Mouse (Mus musculus): ENCODE results near the gene Rbm11. TPM values are rescaled to one million over a fixed set of nuclear protein-coding genes. Genes with fewer than 3 reads are reported as not detected.

Gene Rbm11
- total RNA-seq (2021): 1 to 10 TPM; 5.5 to 6.1 TPM

DNA sequence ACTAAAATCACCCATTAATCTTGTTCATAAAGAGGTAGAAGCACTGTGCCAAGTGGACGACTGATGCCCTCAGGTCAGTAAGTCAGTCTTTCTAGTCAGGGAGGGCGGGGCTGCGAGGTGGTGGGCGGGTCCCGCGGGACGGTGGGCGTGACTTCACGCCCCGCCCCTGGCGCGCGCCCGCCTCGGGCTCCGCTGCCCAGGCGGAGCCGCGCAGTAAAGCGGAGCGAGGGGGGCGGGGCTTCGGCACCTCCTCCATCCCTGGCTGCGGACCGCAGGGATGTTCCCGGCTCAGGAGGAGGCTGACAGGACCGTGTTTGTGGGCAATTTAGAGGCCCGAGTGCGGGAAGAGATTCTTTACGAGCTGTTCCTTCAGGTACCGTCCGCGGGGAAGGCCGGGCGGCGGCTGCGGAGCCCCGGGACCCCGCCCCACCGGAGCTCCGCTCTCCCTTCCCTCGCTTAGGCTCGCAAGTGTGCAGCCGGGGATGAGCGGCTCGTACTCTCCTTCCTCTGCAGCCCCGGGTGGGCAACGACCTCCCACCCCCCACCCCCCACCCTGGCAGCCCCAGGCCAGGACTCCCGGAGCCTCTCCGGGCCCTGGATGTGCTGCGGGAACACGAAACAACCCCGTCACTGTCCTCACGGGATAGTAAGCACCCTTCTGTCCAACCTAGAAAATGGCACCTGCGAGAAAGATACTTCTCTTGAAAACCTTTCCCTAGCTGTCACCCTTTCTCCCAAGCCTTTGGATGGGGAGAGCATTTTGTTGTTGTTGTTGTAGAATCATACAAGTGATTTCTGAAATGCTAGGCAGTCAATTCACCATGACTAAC is at the start of gene Rbm11:
Gene Rbm11, plus strand, starts transcription at position 174 of the 830 bp plus-strand sequence.
- peak; percentile 86 for DNase-seq
- intact Hi-C loops (cut with DNase I): no loop called here

DNA sequence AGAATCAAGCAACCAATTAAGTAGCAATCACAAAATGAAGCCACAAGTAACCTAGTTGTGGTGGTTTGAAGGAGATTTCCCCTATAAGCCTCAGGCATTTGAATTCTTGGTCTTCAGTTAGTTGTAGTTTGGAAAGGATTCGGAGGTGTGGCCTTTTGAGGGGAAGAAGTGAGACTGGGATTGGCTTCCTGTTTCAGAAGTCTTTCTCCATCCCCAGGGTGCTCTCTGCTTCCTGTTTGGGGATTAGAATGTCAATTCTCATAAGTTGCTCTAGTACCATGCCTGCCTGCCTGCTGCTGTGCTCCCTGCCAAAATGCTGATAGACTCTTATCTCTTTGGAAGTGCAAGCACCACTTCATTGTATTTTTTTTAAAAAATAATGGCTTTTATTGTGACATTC is 47.3 kb upstream of the Rbm11 start:
- DNase-seq: no peak

DNA sequence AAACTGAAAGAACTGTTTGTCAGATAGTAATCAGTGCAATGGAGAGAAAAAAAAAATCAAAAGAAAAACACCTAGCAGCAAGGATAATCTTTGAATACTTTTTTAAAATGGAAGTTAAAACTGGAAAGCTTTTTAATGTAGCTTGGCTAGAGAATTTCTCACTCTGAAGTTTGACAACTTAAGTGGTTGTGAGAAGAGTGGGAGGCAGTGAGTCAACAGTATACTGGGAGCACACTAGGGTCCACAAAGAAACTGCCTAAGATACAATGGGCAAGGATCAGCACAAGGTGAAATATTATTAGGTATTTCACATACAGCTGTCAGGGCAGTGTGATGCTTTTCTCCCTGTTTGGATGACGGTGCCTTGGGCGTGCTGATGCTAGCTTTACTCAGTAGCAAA is 29.7 kb upstream of the Rbm11 start:
- no peak for DNase-seq
- intact Hi-C loops (cut with DNase I): no loop called here

More for the DNA sequence above, 47.3 kb upstream of the Rbm11 start:
- intact Hi-C loops (cut with DNase I): no loop called here

DNA sequence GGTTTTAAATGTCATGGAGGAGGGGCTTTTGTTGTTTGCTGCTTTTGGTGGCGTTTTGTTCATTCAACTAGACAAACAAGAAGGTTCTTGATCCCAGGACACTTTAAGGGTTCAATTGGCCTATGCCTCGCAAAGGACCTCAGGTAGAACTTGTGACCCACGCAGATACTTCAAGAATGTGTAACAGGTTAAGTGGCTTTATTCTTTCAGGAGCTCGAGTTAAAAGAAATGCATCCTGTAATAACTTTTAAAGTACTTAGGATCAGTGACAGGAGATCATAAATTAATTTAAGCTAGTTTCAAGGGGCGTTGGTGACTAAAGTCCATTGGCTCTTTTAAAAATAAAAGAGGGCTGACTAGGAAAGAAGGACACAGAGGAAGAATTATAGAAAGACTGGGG is 10.4 kb upstream of the Rbm11 start:
- no peak for DNase-seq
- intact Hi-C loops (cut with DNase I): no loop called here

DNA sequence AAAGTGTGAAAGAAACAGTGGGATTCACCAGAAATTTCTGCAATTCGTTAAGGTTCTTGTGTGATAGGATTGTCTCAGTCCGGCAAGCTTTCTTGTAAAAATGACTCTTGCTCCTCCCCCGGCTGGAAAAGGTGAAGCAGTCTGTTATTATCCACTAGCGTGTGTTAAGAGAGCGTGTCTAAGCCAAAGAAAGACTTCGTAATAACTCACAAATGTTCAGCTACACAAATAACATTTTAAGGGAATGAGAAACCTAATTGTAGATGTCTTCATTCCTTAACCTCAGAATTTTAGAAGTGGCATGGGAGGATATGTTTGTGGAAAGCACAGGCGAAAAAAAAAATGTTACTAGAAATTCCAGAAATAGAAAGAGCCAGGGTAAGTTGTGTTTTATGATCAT is 6.7 kb upstream of the Rbm11 start, which contains the start of gene Lipi:
Gene Lipi, minus strand, starts transcription at position 101 of the 400 bp plus-strand sequence.
- no peak for DNase-seq
- intact Hi-C loops (cut with DNase I): no loop called here

DNA sequence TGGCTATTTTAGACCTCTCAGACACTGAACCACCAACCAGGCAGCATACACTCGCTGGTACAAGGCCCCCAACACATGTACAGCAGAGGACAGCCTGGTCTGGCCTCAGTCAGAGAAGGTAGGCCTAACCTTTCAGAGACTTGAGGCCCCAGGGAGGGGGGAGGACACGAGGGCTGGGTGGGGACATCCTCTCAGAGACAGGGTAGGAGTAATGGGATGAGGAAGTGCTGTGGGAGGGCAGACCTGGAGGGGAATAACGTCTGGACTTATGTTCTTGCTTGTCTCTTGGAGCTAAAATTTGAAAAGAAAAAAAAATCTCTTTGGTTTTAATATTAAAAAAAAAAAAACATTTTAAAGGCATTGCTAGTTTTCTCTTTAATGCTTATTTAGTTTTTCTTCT is 6.2 kb upstream of the Rbm11 start:
- no peak for DNase-seq

DNA sequence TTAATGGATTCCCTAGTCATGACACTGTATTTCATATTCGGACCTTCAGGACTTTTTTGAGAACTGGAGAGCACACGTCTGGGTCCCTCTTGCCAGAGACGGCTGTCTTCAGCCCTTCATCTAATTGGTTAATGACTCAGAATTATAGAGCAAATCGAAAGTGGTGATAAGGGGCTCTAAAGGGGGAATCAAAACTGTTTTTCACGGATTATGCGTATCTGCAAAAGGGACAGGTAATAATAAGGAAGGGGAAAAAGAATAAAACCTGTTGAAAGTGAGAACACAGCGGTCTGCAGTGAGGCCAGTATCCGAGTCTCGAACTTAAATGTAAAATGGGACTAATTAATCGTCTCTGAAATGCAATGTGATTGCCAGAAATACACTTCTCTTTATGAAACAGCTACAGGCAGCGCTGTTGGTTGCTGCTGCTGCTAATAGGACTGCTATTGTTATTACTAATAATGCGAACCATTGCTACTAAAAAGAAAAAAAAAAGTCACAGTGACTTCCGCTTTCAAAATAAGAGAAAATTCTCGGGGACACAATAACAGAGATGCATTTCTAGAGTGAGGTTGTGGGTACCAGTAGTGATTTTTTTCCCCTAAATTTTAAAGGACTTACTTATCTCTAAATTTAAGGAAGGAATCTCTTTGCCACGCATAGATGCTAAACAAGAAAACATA is 998 bp downstream of the Rbm11 start:
- intact Hi-C loops (cut with DNase I): no loop called here
- DNase-seq: no peak

More for the DNA sequence above, 6.2 kb upstream of the Rbm11 start:
- intact Hi-C loops (cut with DNase I): no loop called here

DNA sequence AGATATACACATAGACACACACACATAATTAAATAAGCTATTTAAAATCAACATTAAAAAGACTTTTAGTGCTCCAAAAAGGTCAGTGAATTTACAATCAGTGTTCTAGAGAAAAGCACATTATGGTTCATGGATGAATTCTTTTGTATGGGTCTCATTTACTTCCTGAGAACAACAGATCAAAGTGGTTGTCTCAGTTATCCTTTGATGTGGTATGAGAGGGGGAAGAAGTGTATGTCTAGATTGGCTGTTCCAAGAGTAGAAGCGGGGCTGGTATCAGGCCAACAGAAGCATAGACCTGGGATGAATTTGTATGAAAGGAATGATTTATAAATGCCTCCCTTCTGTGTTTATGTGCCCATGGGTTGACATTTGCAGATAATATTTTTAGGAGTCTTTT is 13.8 kb downstream of the Rbm11 start:
- intact Hi-C loops (cut with DNase I): no loop called here
- no peak for DNase-seq

DNA sequence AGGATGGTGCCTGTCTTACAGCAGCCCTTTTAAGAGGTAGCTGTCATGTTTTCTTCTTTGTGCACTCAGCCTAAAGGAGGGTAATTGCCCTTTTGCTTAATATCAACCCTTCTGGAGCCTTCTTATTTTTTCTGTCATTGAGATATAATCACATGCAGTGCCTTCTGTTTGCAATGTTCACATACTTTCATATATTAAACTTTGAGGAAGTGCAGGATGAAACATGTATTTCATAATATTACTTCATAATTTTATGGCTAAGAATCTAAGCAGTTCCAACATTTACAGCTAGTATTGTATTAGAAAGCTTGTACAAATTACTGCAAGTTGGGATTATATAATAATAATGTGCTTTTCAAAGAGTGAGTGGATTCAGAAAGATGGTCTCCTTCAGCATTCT is 19.9 kb downstream of the Rbm11 start:
- intact Hi-C loops (cut with DNase I): no loop called here
- DNase-seq: no peak

DNA sequence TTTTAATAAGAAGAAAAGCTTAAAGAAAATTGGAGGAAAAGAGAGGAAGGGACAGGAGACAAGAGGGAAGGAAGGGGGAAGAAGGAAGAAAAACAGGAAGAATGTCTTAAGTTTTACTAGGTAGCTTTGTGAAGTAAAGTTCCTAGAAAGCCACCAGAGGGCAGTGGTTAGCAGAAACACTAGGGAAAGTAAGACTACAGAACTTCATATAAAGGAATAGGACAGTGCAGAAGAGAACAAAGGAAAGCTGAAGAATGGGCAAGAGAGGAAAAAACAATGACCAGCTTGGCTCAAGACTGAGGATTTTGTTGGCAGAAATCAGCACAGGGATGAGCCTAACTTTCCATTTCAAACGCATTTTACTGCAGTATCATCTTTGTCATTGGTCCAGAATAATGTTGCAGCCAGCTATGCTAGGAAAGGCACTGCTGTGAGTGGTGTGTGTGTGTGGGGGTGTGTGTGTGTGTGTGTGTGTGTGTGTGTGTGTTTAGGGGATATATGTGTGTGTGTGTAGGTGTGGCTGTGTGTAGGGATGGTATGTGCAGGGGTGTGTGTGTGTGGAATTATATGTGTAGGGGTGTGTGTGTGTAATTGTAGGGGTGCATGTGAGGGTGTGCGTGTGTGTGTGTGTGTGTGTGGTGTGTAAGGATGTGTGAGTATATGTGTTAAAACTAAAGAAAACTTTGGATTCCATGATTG is 25.2 kb downstream of the Rbm11 start:
- intact Hi-C loops (cut with DNase I): no loop called here
- peak; percentile 13 for DNase-seq

DNA sequence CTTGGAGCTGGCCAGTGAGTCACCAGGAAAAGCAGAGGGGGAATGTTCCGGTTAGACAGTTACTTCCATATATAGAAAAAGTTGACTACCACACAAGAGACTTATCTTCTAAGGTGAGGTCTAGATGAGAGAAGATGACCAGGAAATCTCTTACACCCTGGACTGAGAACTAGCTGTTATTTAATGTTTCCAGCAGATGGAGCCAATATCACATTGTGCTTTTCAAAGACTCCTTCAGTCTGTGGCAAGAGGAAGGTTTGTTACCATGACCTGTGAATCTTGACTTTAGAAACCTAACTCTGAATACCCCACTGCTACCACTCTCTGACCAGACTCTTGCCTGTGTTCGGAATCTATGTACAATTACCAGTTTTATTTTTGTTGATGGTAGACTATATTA is 35.2 kb downstream of the Rbm11 start:
- no peak for DNase-seq
- intact Hi-C loops (cut with DNase I): loop anchor here (10.0 kb wide), 1 partner anchor 1267 kb away; no protein-coding TSS in a partner anchor

Other genes starting within 250 kb of the Rbm11 start
- gene Lipi, start 6.8 kb upstream of the Rbm11 start, total RNA-seq (2021): not detected
- gene Hspa13, start 174.3 kb downstream of the Rbm11 start, total RNA-seq (2021): 10 to 100 TPM; 39.8 to 40.0 TPM